Mouse (Mus musculus) liver, adult 2 months (tissue): ENCODE measurements around the gene Lama2. TPM values are rescaled to one million over a fixed set of nuclear protein-coding genes. Genes with fewer than 3 reads are reported as not detected.

Experiments used
- DNase-seq: peaks from one replicate; pipeline ENCODE4 v3.0.0-alpha.2; 2011; ENCODE audit warnings: low read depth, low spot score; ENCODE audit errors: extremely low read depth
- H3K27ac ChIP-seq: fragments of 200-500 bp; replicated peaks from 2 replicates; pipeline ENCODE4 v1.5.1; 2012; ENCODE audit warnings: low read depth, mild to moderate bottlenecking, control low read depth, inconsistent platforms, low read length; ENCODE audit not compliant: insufficient read depth
- H3K27me3 ChIP-seq: fragments of 200-500 bp; 2 replicates; pipeline ENCODE4 v1.6.1; 2012; ENCODE audit warnings: mild to moderate bottlenecking, moderate library complexity, low read length, inconsistent platforms; ENCODE audit not compliant: control insufficient read depth, insufficient read depth
- H3K36me3 ChIP-seq: fragments of 200-500 bp; 2 replicates; pipeline ENCODE4 v1.6.1; 2012; ENCODE audit warnings: low read length, inconsistent platforms; ENCODE audit not compliant: control insufficient read depth, insufficient read depth
- H3K4me1 ChIP-seq: fragments of 200-500 bp; 2 replicates; pipeline ENCODE4 v1.6.1; 2011; ENCODE audit warnings: low read length; ENCODE audit not compliant: control insufficient read depth, insufficient read depth
- H3K4me3 ChIP-seq: fragments of 200-500 bp; 2 replicates; pipeline ENCODE4 v1.5.1; 2011; ENCODE audit warnings: low read depth, mild to moderate bottlenecking, control low read depth, low read length, moderate library complexity; ENCODE audit not compliant: insufficient read depth
- H3K79me2 ChIP-seq: fragments of 200-500 bp; 2 replicates; pipeline ENCODE4 v1.6.1; 2012; ENCODE audit warnings: inconsistent platforms, mild to moderate bottlenecking, low read length, moderate library complexity; ENCODE audit not compliant: control insufficient read depth, insufficient read depth
- H3K9ac ChIP-seq: fragments of 200-500 bp; 2 replicates; pipeline ENCODE4 v1.6.1; 2012; ENCODE audit warnings: low read depth, mild to moderate bottlenecking, control low read depth, inconsistent platforms, low read length
- CTCF ChIP-seq: fragments of 200-500 bp; IDR thresholded peaks from 2 replicates; pipeline ENCODE4 v1.5.1; 2011; ENCODE audit warnings: low read depth, low read length, control low read depth
- POLR2A ChIP-seq: fragments of 200-500 bp; IDR thresholded peaks from 2 replicates; pipeline ENCODE4 v1.6.1; 2011; ENCODE audit warnings: low read length, control low read depth; ENCODE audit not compliant: insufficient read depth; ENCODE audit errors: extremely low read depth
- WGBS: fragments of 180-500 bp; shearing (Covaris S2); methylation state at CpG from one replicate; pipeline ENCODE4 v1.1.7; 2018; 5-methylcytosine and 5-hydroxymethylcytosine counted together
- polyA plus RNA-seq: library from polyadenylated mRNA; depleted of rRNA; stranded (reverse); fragments of >200 nt; gene quantifications from 2 replicates; pipeline ENCODE4 v1.2.3, GENCODE M21; 2012; rRNA removed
- total RNA-seq: library from RNA; depleted of rRNA; stranded (reverse); fragments of >200 nt; gene quantifications from 2 replicates; pipeline ENCODE4 v1.2.3, GENCODE M21; 2014; rRNA removed

Gene Lama2
- total RNA-seq (1.9 and 2.9 TPM in 2 replicates), polyA plus RNA-seq (0.62 and 1.1 TPM in 2 replicates)

GRCm38 (mm10) chr10:27619658-27620057, at the start of gene Lama2:
Gene Lama2, minus strand, starts transcription at chr10:27619758.
- TF ChIP-seq POLR2A (no peak), CTCF (no peak)
- H3K79me2 ChIP-seq, result no peaks in the 10 kb centered on the region
- no peaks in the 10 kb centered on the region for H3K4me1 ChIP-seq
- no peaks in the 10 kb centered on the region for H3K27me3 ChIP-seq
- H3K27ac ChIP-seq, result no peak within 1 kb of the TSS
- 98% methylated on average over 3 of the region's 3 CpGs for WGBS
- H3K4me3 ChIP-seq, result no peak within 1 kb of the TSS
- no peak for DNase-seq
- H3K9ac ChIP-seq, result no peak within 1 kb of the TSS
- H3K36me3 ChIP-seq, result no peaks in the 10 kb centered on the region

- Histone ChIP-seq H3K9ac (no peak overlapping the region), H3K4me3 (no peak overlapping the region), H3K27ac (no peak overlapping the region), H3K79me2 (no peaks in the 10 kb centered on the region), H3K36me3 (no peaks in the 10 kb centered on the region), H3K27me3 (no peaks in the 10 kb centered on the region), H3K4me1 (no peaks in the 10 kb centered on the region)
- no peak for DNase-seq
- TF ChIP-seq POLR2A (no peak), CTCF (no peak)
- WGBS, result 82% methylated on average over 1 of the region's 1 CpGs
Observed at GRCm38 (mm10) chr10:27664391-27664790, 44.8 kb upstream of the Lama2 start.

- H3K9ac ChIP-seq, result no peak overlapping the region
- no peak overlapping the region for H3K27ac ChIP-seq
- no peaks in the 10 kb centered on the region for H3K36me3 ChIP-seq
- no peak for TF ChIP-seq CTCF
- no peak for TF ChIP-seq POLR2A
- DNase-seq, result no peak
- H3K79me2 ChIP-seq, result no peaks in the 10 kb centered on the region
- H3K4me3 ChIP-seq, result no peak overlapping the region
- no peaks in the 10 kb centered on the region for H3K4me1 ChIP-seq
- WGBS, result 9% methylated on average over 1 of the region's 1 CpGs
- H3K27me3 ChIP-seq, result no peaks in the 10 kb centered on the region
Observed at GRCm38 (mm10) chr10:27663396-27663795, 43.8 kb upstream of the Lama2 start.

- Histone ChIP-seq H3K9ac (no peak overlapping the region), H3K27ac (no peak overlapping the region), H3K79me2 (no peaks in the 10 kb centered on the region), H3K27me3 (no peaks in the 10 kb centered on the region), H3K4me1 (no peaks in the 10 kb centered on the region), H3K4me3 (no peak overlapping the region), H3K36me3 (no peaks in the 10 kb centered on the region)
- DNase-seq, result no peak
- TF ChIP-seq POLR2A, result no peak
- TF ChIP-seq CTCF, result no peak
- 91% methylated on average over 4 of the region's 4 CpGs for WGBS
Observed at GRCm38 (mm10) chr10:27654164-27654563, 34.6 kb upstream of the Lama2 start.

GRCm38 (mm10) chr10:27652694-27653335, 33.3 kb upstream of the Lama2 start:
- H3K4me1 ChIP-seq, result no peaks in the 10 kb centered on the region
- no peak overlapping the region for H3K4me3 ChIP-seq
- H3K79me2 ChIP-seq, result no peaks in the 10 kb centered on the region
- no peaks in the 10 kb centered on the region for H3K27me3 ChIP-seq
- no peak overlapping the region for H3K9ac ChIP-seq
- H3K27ac ChIP-seq, result no peak overlapping the region
- TF ChIP-seq CTCF (no peak), POLR2A (no peak)
- WGBS, result 76% methylated on average over 8 of the region's 8 CpGs
- H3K36me3 ChIP-seq, result no peaks in the 10 kb centered on the region
- DNase-seq, result no peak

GRCm38 (mm10) chr10:27635721-27636120, 16.2 kb upstream of the Lama2 start:
- no peak overlapping the region for H3K9ac ChIP-seq
- WGBS, result 67% methylated on average over 2 of the region's 2 CpGs
- H3K4me3 ChIP-seq, result no peak overlapping the region
- H3K4me1 ChIP-seq, result no peaks in the 10 kb centered on the region
- H3K79me2 ChIP-seq, result no peaks in the 10 kb centered on the region
- H3K27me3 ChIP-seq, result no peaks in the 10 kb centered on the region
- no peaks in the 10 kb centered on the region for H3K36me3 ChIP-seq
- H3K27ac ChIP-seq, result no peak overlapping the region
- no peak for DNase-seq
- no peak for TF ChIP-seq POLR2A
- TF ChIP-seq CTCF, result no peak
